In the genomic region with DNA sequence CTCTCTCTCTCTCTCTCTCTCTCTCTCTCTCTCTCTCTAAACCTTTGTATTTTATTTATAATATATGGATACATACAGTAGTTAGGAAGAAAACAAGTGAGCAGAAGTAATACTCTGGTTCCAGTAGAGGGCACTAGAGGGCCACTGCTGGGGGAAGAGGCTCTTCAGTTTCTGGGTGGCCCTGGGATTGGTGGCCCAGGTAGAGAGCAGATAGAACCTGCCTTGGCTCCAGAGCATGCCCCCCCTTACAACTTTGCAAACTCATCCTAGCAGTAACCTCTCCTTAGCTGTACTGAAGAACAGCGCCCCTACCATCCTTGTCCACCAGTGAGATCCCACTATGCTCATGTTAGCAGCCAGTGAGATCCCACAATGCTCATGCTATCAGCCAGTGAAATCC, we compare ENCODE assay signal across 9 mouse cellular contexts.
DNase-seq lines count a peak whose midpoint lies in the region; ATAC-seq and TF ChIP-seq lines count a peak whose summit lies in the region.
"Had no signal": no experiment of that assay in that cellular context is flagged by ENCODE, and none has a peak within 500 bp of the region (broad histone marks: within the 10 kb centered on the region; RNA-seq: fewer than 3 reads in every experiment).

No protein-coding gene starts in this region.

- peak; percentile 80 for TF ChIP-seq CTCF in heart, adult 2 months (IDR thresholded peaks at IDR 0.05)
- TF ChIP-seq CTCF in Patski (IDR thresholded peaks at IDR 0.05): peak; percentile 74
- peak; percentile 76 for TF ChIP-seq CTCF in midbrain, postnatal 0 days (IDR thresholded peaks at IDR 0.05)
- peak; percentile 68; the same call in 1 of the 2 replicates for TF ChIP-seq CTCF in thymus, adult 2 months (IDR thresholded peaks at IDR 0.05; ENCODE audit: borderline replicate concordance, control insufficient read depth, extremely low read depth, insufficient read depth, low read length, poor library complexity)

- H3K36me3 ChIP-seq in heart, adult 2 months (ENCODE audit: control insufficient read depth, insufficient read depth, low read length): no peaks in the 10 kb centered on the region
- H3K36me3 ChIP-seq in hindbrain, embryonic 12.5 days: no peaks in the 10 kb centered on the region
- no peaks in the 10 kb centered on the region for H3K36me3 ChIP-seq in limb, embryonic 10.5 days
- H3K36me3 ChIP-seq in midbrain, postnatal 0 days (ENCODE audit: insufficient read depth, low read length): no peaks in the 10 kb centered on the region
- no peaks in the 10 kb centered on the region for H3K36me3 ChIP-seq in thymus, adult 2 months (ENCODE audit: control insufficient read depth, insufficient read depth, low read length)
- H3K36me3 ChIP-seq: limb, embryonic 12.5 days had no signal

- in situ Hi-C loops in Patski (cut with MboI; ENCODE audit: low pct_unique_long_range_greater_than_20kb): loop anchor here (10.0 kb wide), 1 partner anchor 167 kb away; no protein-coding TSS in a partner anchor

- CTCF ChIA-PET in Patski (lab: Charles Lee): interaction anchor here (1.0 to 1.5 kb wide), 5 partner anchors 9 to 345 kb away, joined by 3 to 4 read pairs (median 3); no protein-coding TSS in a partner anchor

- POLR2A ChIA-PET in Patski (lab: Charles Lee): no interaction called here

- H3K9ac ChIP-seq in heart, adult 2 months (ENCODE audit: low read depth, low read length): no peak overlapping the region
- no peak overlapping the region for H3K9ac ChIP-seq in hindbrain, embryonic 12.5 days
- no peak overlapping the region for H3K9ac ChIP-seq in midbrain, postnatal 0 days (replicated peaks; ENCODE audit: low read length, poor library complexity, severe bottlenecking)
- H3K9ac ChIP-seq: limb, embryonic 12.5 days had no signal

- intact Hi-C loops in heart, adult 2 months (cut with DNase I): loop anchor here (1.0 to 5.0 kb wide), 5 partner anchors 23 to 337 kb away; no protein-coding TSS in a partner anchor
- intact Hi-C loops in heart, postnatal 25 days (cut with DNase I): loop anchor here (2.0 to 5.0 kb wide), 3 partner anchors 23 to 160 kb away; no protein-coding TSS in a partner anchor

- TF ChIP-seq POLR2A in heart, adult 2 months (IDR thresholded peaks at IDR 0.05; ENCODE audit: insufficient read depth, low read depth, low read length): no peak
- TF ChIP-seq POLR2A in thymus, adult 2 months (IDR thresholded peaks at IDR 0.05; ENCODE audit: control insufficient read depth, extremely low read depth, insufficient read depth, low read length, poor library complexity): no peak

- H3K4me1 ChIP-seq in heart, adult 2 months (ENCODE audit: control insufficient read depth, insufficient read depth, low read length): no peaks in the 10 kb centered on the region
- H3K4me1 ChIP-seq in hindbrain, embryonic 12.5 days: no peaks in the 10 kb centered on the region
- H3K4me1 ChIP-seq in limb, embryonic 10.5 days: no peaks in the 10 kb centered on the region
- H3K4me1 ChIP-seq in midbrain, postnatal 0 days (ENCODE audit: insufficient read depth, low read length): no peaks in the 10 kb centered on the region
- H3K4me1 ChIP-seq in thymus, adult 2 months (replicated peaks; ENCODE audit: control insufficient read depth, insufficient read depth, low read length): no peaks in the 10 kb centered on the region
- H3K4me1 ChIP-seq: limb, embryonic 12.5 days had no signal

- no peak overlapping the region for H3K4me2 ChIP-seq in hindbrain, embryonic 12.5 days (replicated peaks)
- H3K4me2 ChIP-seq in midbrain, postnatal 0 days (ENCODE audit: low read depth, low read length, poor library complexity, severe bottlenecking): no peak overlapping the region
- H3K4me2 ChIP-seq: limb, embryonic 12.5 days had no signal

- H3K4me3 ChIP-seq in heart, adult 2 months: no peak overlapping the region
- H3K4me3 ChIP-seq in hindbrain, embryonic 12.5 days: no peak overlapping the region
- no peak overlapping the region for H3K4me3 ChIP-seq in limb, embryonic 10.5 days
- no peak overlapping the region for H3K4me3 ChIP-seq in midbrain, postnatal 0 days (ENCODE audit: low read depth, low read length)
- H3K4me3 ChIP-seq in thymus, adult 2 months (ENCODE audit: control insufficient read depth, insufficient read depth, low read length): no peak overlapping the region
- H3K4me3 ChIP-seq: limb, embryonic 12.5 days had no signal

- no peaks in the 10 kb centered on the region for H3K79me2 ChIP-seq in heart, adult 2 months (replicated peaks; ENCODE audit: control insufficient read depth, insufficient read depth, low read length)

- H3K27me3 ChIP-seq in heart, adult 2 months (ENCODE audit: control insufficient read depth, insufficient read depth, low read length): no peaks in the 10 kb centered on the region
- peaks cover 6% of the 10 kb centered on the region for H3K27me3 ChIP-seq in Patski
- H3K27me3 ChIP-seq in hindbrain, embryonic 12.5 days: no peaks in the 10 kb centered on the region
- no peaks in the 10 kb centered on the region for H3K27me3 ChIP-seq in limb, embryonic 10.5 days (ENCODE audit: low read depth, poor library complexity, severe bottlenecking)
- no peaks in the 10 kb centered on the region for H3K27me3 ChIP-seq in midbrain, postnatal 0 days (ENCODE audit: insufficient read depth, low read length)
- H3K27me3 ChIP-seq in thymus, adult 2 months (ENCODE audit: control insufficient read depth, insufficient read depth, low read length): no peaks in the 10 kb centered on the region; the same call in 1 of the 2 replicates
- H3K27me3 ChIP-seq: limb, embryonic 12.5 days had no signal

- H3K27ac ChIP-seq in heart, adult 2 months: no peak overlapping the region
- no peak overlapping the region for H3K27ac ChIP-seq in hindbrain, embryonic 12.5 days
- no peak overlapping the region for H3K27ac ChIP-seq in limb, embryonic 10.5 days
- no peak overlapping the region for H3K27ac ChIP-seq in midbrain, postnatal 0 days (ENCODE audit: low read depth, low read length)
- no peak overlapping the region for H3K27ac ChIP-seq in thymus, adult 2 months (ENCODE audit: control insufficient read depth, insufficient read depth, low read length)
- H3K27ac ChIP-seq: limb, embryonic 12.5 days had no signal

- 29% methylated on average over 1 of the region's 1 CpGs for WGBS in heart, adult 2 months
- 44% methylated on average over 1 of the region's 1 CpGs for WGBS in hindbrain, embryonic 12.5 days
- WGBS in limb, embryonic 10.5 days: 31% methylated on average over 1 of the region's 1 CpGs
- 30% methylated on average over 1 of the region's 1 CpGs for WGBS in midbrain, postnatal 0 days
- 92% methylated on average over 1 of the region's 1 CpGs for WGBS in thymus, adult 2 months

- 0 out of 2 replicates have a peak, but pooled peaks have one; percentile 59 for TF ChIP-seq EP300 in heart, adult 2 months (IDR thresholded peaks at IDR 0.05; ENCODE audit: insufficient read depth, low read depth, low read length)

- peak; percentile 58 to 60 for DNase-seq in heart, adult 2 months
- DNase-seq in heart, postnatal 25 days (ENCODE audit: low spot score): no peak
- DNase-seq in Patski (ENCODE audit: low read depth, low spot score): no peak
- peak; percentile 84 for DNase-seq in embryo, embryonic 10.5 days (ENCODE audit: low spot score)
- peak; percentile 50 for DNase-seq in limb, embryonic 10.5 days (ENCODE audit: low spot score)
- peak; percentile 57 for DNase-seq in midbrain, postnatal 0 days (ENCODE audit: low spot score)
- DNase-seq in thymus, adult 2 months: peak; percentile 60

- no peaks in the 10 kb centered on the region for H3K9me3 ChIP-seq in hindbrain, embryonic 12.5 days (replicated peaks)
- H3K9me3 ChIP-seq in limb, embryonic 10.5 days (replicated peaks): no peaks in the 10 kb centered on the region
- H3K9me3 ChIP-seq in midbrain, postnatal 0 days (ENCODE audit: low read length): no peaks in the 10 kb centered on the region
- H3K9me3 ChIP-seq: limb, embryonic 12.5 days had no signal

- no peak for ATAC-seq in Patski
- ATAC-seq in hindbrain, embryonic 12.5 days (ENCODE audit: low FRiP score): 0 out of 2 replicates have a peak, but pooled peaks have one; percentile 32
- ATAC-seq in midbrain, postnatal 0 days (ENCODE audit: low FRiP score): no peak

Comparison
In these comparisons a context has a peak if more than half of its experiments do, and no peak if none do; other contexts are left out.
1. DNase-seq: peak in heart, adult 2 months (2 of 2), embryo, embryonic 10.5 days (single experiment), limb, embryonic 10.5 days (single experiment), midbrain, postnatal 0 days (single experiment) and thymus, adult 2 months (single experiment); none in heart, postnatal 25 days (single experiment) and Patski (single experiment).
2. Peak in every context shown above with its lines, with median percentiles within 50 percentile points of each other: CTCF ChIP-seq.